Mouse (Mus musculus) adrenal gland, adult 10 weeks (tissue): ENCODE results near the gene Adamtsl5. TPM values are rescaled to one million over a fixed set of nuclear protein-coding genes. Genes with fewer than 3 reads are reported as not detected.

Source experiments
- polyA plus RNA-seq: library from polyadenylated mRNA; stranded (reverse); fragments of 350-450 nt; fragmentation: Illumina TruSeq; extraction: RNeasy Lipid Tissue Mini Kit (QIAGEN cat#74804); gene quantifications from one replicate; pipeline ENCODE4 v1.2.3, GENCODE M21; 2014; ENCODE audit warnings: low read depth, low replicate concordance

The Adamtsl5 gene
- polyA plus RNA-seq = 0.82 TPM

DNA sequence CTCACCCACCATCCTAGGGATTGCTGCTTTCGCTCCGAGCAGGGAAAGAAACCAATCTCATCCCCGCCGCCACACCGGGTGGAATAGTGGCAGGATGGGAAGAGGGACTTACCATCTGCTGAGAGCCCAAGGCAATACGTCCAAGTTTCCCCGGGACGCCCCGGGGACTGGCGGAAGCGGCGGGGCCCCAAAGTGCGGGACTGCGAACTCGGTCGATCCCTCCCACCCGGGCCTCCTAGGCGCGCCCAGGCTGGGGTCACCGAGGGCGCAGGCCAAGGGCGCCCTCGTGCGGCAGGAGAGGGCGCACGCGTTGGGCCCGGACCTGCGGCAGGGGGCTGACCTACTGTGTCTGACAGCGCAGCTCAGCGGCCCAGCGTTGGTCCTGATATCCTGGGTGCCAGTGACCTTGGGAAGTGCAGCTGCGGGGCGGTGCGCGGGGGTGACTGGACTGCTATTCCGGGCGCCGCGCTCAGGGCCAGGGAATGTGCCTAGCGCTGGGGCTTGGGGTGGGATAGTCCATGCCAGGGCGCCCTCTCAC lies at the start of gene Adamtsl5:
Adamtsl5 (minus strand) TSS at position 169 of the 538 bp plus-strand sequence.

DNA sequence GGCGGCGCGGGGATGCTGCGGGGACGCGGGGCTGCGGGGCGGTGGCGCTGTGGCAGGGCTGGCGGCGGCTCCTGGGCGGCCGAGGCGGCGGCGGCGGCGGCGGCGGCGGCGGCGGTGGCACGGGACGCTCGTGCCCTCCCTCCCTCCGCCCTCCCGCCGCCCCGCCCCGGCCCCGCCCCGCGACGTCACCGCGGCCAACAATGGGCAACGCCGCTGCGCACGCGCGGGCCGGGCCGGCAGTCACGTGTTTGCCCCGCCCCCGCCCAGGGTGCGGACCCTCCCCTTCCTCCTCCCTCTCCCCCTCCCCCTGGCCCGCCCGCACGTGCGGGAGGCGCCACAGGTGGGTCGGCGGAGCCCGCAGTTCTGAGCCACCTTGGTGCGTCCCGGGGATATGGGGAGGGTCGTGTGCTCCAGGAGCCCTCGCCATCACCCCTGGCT lies 39.3 kb upstream of the Adamtsl5 start, which contains the start of gene Mex3d:
Mex3d (minus strand) TSS at position 138 of the 438 bp plus-strand sequence.

DNA sequence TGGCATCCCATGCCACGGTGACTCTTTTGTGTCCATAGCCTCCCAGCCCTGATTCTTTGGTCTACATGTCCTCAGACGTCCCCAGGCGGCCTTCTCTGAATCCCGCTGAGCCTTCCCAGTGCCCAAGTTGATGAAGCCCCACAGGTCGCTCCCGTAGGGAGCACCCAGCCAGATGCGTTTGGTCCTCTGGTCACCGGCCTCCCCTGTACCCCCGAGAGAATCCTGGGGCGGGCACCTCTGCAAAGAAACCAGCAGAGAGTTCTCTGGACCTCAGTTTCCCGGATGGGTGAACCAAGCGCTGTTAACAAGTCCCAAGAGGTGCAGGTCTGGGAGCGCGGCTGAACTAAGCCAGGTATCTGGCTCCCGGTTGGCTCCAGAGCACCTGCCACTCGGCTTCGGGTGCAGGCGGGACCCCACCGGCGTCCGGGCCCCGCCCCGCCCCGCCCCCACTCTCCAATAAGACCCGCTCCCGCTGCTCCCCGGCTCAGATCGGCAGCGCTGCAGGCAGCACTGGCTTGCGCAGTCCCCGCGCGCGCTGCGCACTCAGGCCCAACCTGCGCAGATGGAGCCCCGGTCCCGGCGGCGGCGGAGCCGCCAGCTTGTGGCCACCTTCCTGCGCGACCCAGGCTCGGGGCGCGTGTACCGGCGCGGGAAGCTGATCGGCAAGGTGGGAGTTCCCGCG lies 7.9 kb upstream of the Adamtsl5 start, which contains the start of gene Plk5:
Plk5 (plus strand) TSS at position 459 of the 682 bp plus-strand sequence.

DNA sequence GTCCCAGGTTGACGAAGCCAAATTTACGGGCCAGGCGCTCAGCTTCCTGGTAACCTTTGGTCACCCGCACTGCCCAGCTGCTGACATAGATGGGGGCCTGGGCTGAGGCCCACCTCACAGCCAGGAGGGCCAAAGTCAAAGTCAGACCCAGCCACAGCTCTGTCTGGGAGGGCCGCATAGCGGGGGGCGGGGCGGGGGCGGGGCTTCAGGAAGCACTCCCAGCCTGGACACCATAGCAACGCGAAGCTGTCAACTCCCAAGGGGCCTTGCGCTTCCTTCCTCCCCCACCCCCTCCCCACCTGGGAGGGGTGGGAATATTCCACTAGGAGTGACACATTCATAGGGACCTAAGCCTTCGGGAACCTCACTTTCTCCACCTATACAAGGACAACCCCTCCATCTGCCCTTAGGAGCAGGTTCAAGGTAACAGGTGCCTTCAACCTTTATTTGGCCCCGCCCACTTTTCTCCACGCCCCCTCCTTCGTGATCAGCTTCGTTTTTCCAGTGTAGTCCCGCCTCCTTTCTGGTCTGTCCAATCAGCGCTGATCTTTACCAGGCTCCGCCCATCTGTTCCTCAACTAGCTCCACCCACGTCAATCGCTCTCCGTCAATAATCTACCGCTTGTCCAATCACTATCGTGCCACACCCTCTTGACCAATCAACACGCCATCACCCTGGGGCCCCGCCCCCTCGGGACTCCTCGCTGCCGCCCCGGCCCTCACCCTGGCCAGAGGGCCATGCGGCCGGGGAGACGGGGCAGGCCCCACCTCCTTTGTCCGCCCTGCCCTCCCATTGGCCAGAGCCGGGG lies 18.7 kb downstream of the Adamtsl5 start, which contains the start of the genes Pcsk4 and Reep6:
Pcsk4 (minus strand) TSS at position 226 of the 809 bp plus-strand sequence.
Reep6 (plus strand) TSS at position 681 of the 809 bp plus-strand sequence.

DNA sequence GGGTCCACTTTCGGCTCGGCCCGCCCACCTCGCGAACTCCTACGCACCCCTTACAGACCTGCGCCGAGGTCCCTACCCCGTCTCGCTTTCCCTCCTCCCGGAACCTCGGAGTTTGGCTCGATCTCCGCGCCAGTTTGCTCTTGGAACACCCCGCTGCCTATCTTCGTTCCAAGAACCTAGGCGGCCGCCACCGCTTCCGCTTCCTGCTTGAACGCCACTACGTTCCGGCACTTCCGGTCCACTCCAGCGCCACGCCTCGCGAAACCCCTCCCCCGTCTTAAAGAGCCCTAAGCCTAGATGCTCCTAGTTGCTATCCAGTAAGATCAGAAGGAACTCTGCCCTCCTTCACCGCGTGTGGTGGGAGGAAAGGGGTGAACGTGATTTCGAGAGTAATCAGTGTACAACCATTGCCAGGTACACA lies 27.9 kb downstream of the Adamtsl5 start, which contains the start of gene 2310011J03Rik:
2310011J03Rik (minus strand) TSS at position 198 of the 421 bp plus-strand sequence.

DNA sequence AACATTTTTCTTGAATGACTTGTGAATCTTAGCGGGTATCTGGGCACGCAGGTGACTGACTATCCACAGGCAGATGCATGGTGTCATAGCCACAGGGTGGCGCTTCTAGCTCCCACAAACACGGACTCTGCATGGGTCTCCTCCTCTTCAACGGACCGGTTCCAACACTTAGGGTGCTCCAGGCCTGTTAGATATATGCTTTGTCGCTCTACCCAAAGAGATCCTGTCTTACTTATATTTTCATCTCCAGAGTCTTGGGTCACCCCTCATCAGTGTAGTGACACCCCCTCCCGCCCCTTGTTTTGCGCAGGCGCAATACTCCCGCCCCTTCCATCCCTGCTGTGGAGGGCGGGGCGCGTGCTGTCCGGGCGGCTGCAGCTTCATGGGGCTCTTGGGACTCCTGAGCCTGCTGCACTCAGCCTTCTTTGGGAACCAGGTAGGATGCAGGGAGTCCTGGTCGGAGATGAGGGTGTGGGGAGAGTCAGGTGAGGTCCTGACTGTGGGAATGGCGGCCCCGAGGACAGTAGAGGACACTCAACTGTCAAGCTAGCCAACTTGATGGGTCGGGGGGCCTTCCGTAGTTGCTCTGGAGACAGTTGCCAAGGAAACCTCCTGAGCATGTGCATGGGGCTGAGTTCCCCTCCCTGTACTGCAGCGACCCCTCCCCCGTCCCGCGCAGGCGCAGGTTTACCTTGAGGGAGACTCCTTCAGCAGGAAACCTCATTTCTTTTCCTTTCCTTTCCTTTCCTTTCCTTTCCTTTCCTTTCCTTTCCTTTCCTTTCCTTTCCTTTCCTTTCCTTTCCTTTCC lies 52.4 kb downstream of the Adamtsl5 start, which contains the start of gene Apc2:
Apc2 (plus strand) TSS at position 360 of the 808 bp plus-strand sequence.

DNA sequence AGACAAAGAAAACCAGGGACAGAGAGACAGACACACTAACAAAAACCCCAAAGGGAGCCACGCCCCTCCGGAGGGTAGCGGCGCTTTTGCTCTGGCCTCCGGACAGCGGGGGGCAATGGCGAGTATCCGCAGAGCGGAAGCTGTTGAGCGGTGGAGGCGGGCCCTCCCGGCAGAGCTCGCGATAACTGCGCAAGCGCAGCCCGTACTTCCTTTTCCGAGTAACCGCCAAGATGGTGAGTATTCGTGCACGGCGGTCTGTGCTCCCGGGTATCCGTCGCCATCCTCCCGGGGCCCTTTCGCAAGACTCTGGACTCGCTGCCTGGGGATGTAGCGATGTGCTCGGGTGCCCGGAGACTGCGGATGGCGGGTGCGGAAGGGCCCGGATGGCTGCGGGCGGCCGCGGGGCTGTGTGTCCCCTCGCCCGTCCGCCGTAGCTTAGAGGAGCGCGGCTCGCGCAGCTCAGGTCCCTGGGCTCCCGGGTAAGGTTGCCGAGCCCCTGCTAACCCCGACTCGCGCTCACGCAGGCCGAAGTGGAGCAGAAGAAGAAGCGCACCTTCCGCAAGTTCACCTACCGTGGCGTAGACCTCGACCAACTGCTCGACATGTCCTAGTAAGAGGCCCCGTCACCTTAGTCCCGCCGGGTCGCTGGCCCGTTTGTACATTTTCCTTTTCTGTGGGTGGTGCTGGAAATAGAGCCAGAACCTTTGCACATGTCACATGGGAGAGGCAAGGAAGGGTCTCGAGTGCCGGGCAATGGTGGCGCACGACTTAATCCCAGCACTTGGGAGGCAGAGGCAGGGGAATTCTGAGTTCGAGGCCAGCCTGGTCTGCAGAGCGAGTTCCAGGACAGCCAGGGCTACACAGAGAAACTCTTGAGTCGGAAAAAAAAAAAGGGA lies 55.7 kb downstream of the Adamtsl5 start, which contains the start of gene Rps15:
Rps15 (plus strand) TSS at position 203 of the 896 bp plus-strand sequence.

Other genes with a start within 250 kb of the Adamtsl5 start
- 1.3 TPM for gene Sbno2, start 242.8 kb downstream of the Adamtsl5 start, polyA plus RNA-seq
- 8.0 TPM for gene Stk11, start 232.6 kb downstream of the Adamtsl5 start, polyA plus RNA-seq
- gene Atp5d, start 209.8 kb downstream of the Adamtsl5 start, polyA plus RNA-seq = 0.70 TPM
- gene Cbarp, start 207.6 kb downstream of the Adamtsl5 start, polyA plus RNA-seq = 1.5 TPM
- gene Midn, start 200.1 kb downstream of the Adamtsl5 start, polyA plus RNA-seq = 7.6 TPM
- 21.3 TPM for gene Cirbp, start 182.4 kb downstream of the Adamtsl5 start, polyA plus RNA-seq
- gene 1600002K03Rik, start 175.5 kb downstream of the Adamtsl5 start, polyA plus RNA-seq = 1.0 TPM
- 2.2 TPM for gene Efna2, start 168.9 kb downstream of the Adamtsl5 start, polyA plus RNA-seq
- gene Mum1, start 122.0 kb downstream of the Adamtsl5 start, polyA plus RNA-seq = 7.3 TPM
- 5.8 TPM for gene Ndufs7, start 99.3 kb downstream of the Adamtsl5 start, polyA plus RNA-seq
- 2.7 TPM for gene Gamt, start 87.4 kb downstream of the Adamtsl5 start, polyA plus RNA-seq
- 17.0 TPM for gene Dazap1, start 86.9 kb downstream of the Adamtsl5 start, polyA plus RNA-seq
- gene Rps15, start 56.0 kb downstream of the Adamtsl5 start, polyA plus RNA-seq = not detected
- gene Apc2, start 52.4 kb downstream of the Adamtsl5 start, polyA plus RNA-seq = not detected
- gene 2310011J03Rik, start 27.9 kb downstream of the Adamtsl5 start, polyA plus RNA-seq = 1.4 TPM
- not detected for gene Pcsk4, start 18.9 kb downstream of the Adamtsl5 start, polyA plus RNA-seq
- gene Reep6, start 18.5 kb downstream of the Adamtsl5 start, polyA plus RNA-seq = not detected
- not detected for gene Plk5, start 8.0 kb upstream of the Adamtsl5 start, polyA plus RNA-seq
- gene Mex3d, start 39.2 kb upstream of the Adamtsl5 start, polyA plus RNA-seq = 13.4 TPM
- not detected for gene Mbd3, start 51.1 kb upstream of the Adamtsl5 start, polyA plus RNA-seq
- not detected for gene Uqcr11, start 58.4 kb upstream of the Adamtsl5 start, polyA plus RNA-seq
- gene Tcf3, start 85.2 kb upstream of the Adamtsl5 start, polyA plus RNA-seq = 3.1 TPM
- not detected for gene Onecut3, start 146.4 kb upstream of the Adamtsl5 start, polyA plus RNA-seq
- not detected for gene Atp8b3, start 190.7 kb upstream of the Adamtsl5 start, polyA plus RNA-seq
- 0.52 TPM for gene Rexo1, start 213.1 kb upstream of the Adamtsl5 start, polyA plus RNA-seq
- gene Klf16, start 228.9 kb upstream of the Adamtsl5 start, polyA plus RNA-seq = 1.2 TPM
- not detected for gene Abhd17a, start 241.9 kb upstream of the Adamtsl5 start, polyA plus RNA-seq